Mouse (Mus musculus) stomach, postnatal 0 days (tissue): ENCODE measurements around the gene Zdhhc19.

Experiments
- CTCF ChIP-seq: IDR thresholded peaks from 2 replicates; pipeline ENCODE4 v1.5.1; 2016; ENCODE audit warnings: antibody characterized with exemption, low read depth, mild to moderate bottlenecking, moderate library complexity
- EP300 ChIP-seq: optimal IDR thresholded peaks from 2 replicates; pipeline ENCODE3; 2016; ENCODE audit warnings: antibody characterized with exemption

GRCm38 (mm10) chr16:32550487-32550886 is 54.4 kb downstream of the Zdhhc19 start:
- TF ChIP-seq CTCF (no peak), EP300 (no peak)
